Mouse (Mus musculus) kidney, adult 2 months (tissue): ENCODE measurements around the gene Gbp9.

ENCODE experiments used
- CTCF ChIP-seq: fragments of 200-500 bp; conservative IDR thresholded peaks from 2 replicates; pipeline ENCODE4 v1.5.1; 2011; ENCODE audit warnings: low read depth, mild to moderate bottlenecking, control low read depth, low read length, moderate library complexity, mixed read lengths; ENCODE audit not compliant: insufficient read depth, insufficient read length
- POLR2A ChIP-seq: fragments of 200-500 bp; IDR thresholded peaks from one replicate; pipeline ENCODE4 v1.6.1; 2011; ENCODE audit warnings: low read depth, low read length, control low read depth

DNA sequence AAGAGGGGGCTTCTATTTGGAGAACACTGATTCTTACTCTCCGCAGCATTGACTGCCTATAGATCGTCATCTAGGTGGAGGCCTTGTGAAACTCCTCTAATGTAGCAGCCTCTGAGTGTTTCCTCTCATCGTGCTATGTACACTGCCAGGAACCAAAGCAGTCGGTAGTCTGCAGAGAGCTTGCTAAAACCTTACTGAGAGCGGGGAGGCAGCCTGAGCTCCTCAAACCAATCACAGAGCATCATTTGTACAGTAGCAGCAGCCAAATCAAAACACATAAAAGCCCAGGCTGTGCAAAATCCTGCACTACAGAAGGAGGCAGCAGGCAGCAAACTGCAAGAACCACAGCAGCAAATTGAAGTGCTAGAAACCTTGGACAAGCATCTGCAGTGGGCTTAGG, 25.7 kb downstream of the Gbp9 start:
- TF ChIP-seq CTCF (no peak), POLR2A (no peak)
